Mouse (Mus musculus): ENCODE data around the gene Srsf11. TPM values are rescaled to one million over a fixed set of nuclear protein-coding genes. Genes with fewer than 3 reads are reported as not detected.

Srsf11 gene
- polyA plus RNA-seq, 2 experiments from 2014 or later = 143 to 150 TPM

DNA sequence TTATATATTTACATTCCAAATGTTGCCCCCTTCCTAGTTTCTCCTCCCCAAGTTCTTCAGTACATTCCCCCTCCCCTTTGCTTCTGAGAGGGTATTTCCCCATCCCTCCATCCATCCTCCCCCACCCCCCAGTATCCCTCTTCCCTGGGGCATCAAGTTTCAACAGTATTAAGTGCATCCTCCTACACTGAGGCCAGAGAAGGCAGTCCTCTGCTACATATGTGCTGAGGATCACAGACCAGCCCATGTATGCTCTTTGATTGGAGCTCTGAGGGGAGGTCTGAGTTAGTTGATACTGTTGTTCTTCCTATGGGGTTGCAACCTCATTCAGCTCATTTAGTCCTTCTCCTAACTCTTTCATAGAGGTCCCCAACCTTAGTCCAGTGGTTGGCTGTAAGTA, 56.8 kb downstream of the Srsf11 start:
- no peak for ATAC-seq

DNA sequence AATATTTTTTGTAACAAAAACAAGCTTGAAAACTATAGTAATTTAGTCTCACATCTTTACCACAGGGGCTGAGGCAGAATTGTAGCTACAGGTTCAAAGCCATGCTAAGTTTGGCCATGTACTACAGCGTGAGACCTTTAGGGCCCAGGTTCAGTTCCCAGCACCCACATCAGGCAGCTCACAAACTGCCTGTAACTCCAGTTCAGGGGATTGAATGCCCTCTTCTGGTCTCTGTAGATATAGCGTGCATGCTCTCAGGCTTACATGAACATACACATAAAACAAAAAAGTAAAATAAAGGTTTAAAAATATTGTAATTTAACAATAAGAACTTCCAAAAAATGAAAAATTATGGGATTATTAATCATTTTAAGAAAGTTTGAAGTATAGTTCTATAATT, 63.2 kb downstream of the Srsf11 start:
- ATAC-seq = no peak

DNA sequence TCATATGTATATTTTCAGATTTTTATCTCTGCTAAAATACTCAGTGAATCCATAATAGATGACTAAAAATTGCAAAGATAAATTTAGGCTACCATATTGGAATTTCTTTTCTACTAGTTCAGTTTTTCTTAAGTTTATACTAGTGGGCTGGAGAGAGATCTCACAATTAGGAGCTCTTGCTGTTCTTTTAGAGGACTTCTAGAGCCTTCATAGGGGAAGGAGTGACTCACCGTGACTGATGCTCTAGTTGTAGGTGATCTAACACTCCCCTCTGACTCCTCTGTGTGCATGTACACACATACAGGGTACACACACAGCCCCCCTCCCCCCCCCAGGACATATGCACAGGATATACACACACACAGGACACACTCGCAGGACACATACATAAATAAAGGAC, 65.3 kb downstream of the Srsf11 start:
- no peak for ATAC-seq

Other genes with a start within 250 kb of the Srsf11 start
- not detected for gene Cth, start 111.6 kb downstream of the Srsf11 start, polyA plus RNA-seq (2017; shearing (Covaris generic))
- gene Ankrd13c, start 89.4 kb downstream of the Srsf11 start, polyA plus RNA-seq (2017; shearing (Covaris generic)) = 10 to 100 TPM; 35.1 to 47.3 TPM
- gene Lrrc40, start within 50 bp of the Srsf11 start, polyA plus RNA-seq (2017; shearing (Covaris generic)) = 10 to 100 TPM; 30.0 to 30.4 TPM

All from CD4-positive, CD25-positive, alpha-beta regulatory T cell, adult 4 months (primary cell).